Mouse (Mus musculus): ENCODE results near the gene Tab1. TPM values are rescaled to one million over a fixed set of nuclear protein-coding genes. Genes with fewer than 3 reads are reported as not detected.

The Tab1 gene
- total RNA-seq, 2 experiments from 2014 or later: 28.2 to 30.2 TPM

- DNase-seq (ENCODE audit: low spot score in 2 of 2): no peak
- no peak for TF ChIP-seq CTCF (conservative IDR thresholded peaks at IDR 0.05)
- Histone ChIP-seq H3K27ac (peak overlapping the region; percentile 16), H3K4me3 (no peak overlapping the region)
These were observed 36.5 kb upstream of the Tab1 start for GRCm38 (mm10) chr15:80096406-80096805.

GRCm38 (mm10) chr15:80096946-80097881 is 35.7 kb upstream of the Tab1 start:
- DNase-seq (ENCODE audit: low spot score in 2 of 2): no peak
- H3K4me3 ChIP-seq: peak overlapping the region; percentile 4; the same call in 1 of the 2 replicates
- peak overlapping the region; percentile 79 for H3K27ac ChIP-seq
- no peak for TF ChIP-seq CTCF (conservative IDR thresholded peaks at IDR 0.05)

DNA sequence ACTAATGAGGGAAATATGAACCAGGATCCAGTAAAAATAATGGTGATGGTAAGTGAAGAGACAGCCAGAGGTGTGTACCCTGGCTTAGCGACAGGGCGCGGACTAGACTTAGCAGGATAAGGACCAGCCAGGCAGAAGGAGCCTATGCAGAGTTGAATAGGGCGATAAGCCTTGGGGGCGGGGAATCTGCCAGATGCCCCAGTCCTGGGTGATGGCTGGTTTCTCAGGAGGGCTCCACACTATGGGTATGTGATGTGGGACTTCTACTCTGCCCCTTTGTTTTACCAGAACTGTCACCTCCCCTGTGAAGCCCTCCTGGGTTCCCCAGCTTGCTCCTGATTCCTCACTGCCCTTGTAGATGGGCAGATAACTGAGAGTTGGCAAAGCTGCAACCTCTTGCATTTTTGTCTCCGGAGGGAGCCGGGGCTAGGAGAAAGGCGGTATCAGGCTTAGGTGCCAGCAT is 34.9 kb upstream of the Tab1 start:
- Histone ChIP-seq H3K4me3 (peak overlapping the region; percentile 4; the same call in 1 of the 2 replicates), H3K27ac (peak overlapping the region; percentile 79; the same call in 1 of the 2 replicates)
- no peak for DNase-seq (ENCODE audit: low spot score in 2 of 2)
- TF ChIP-seq CTCF (conservative IDR thresholded peaks at IDR 0.05): no peak

DNA sequence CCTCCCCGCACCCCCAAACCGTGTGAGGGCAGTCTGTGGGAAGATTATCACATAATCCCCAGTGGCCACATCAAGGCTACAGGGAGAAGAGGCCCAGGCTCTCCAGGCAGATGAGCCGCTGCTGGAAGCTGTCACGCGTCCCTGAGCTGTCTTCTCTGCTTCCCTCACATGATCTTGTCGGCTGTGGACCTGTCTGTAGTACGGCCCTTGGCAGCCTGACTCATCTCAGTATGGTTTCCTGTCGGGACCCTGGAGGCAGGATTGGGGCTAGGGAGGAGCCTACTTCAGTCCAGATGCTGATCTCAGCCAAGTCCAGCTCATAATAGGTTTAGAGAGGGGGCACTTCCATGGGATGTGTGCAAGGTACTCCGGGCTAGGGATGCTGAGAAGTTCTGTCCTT is 34.1 kb upstream of the Tab1 start:
- no peak overlapping the region for H3K4me3 ChIP-seq
- DNase-seq (ENCODE audit: low spot score in 2 of 2): no peak
- H3K27ac ChIP-seq: peak overlapping the region; percentile 79
- TF ChIP-seq CTCF (conservative IDR thresholded peaks at IDR 0.05): no peak

GRCm38 (mm10) chr15:80099477-80099876 is 33.5 kb upstream of the Tab1 start:
- H3K4me3 ChIP-seq: no peak overlapping the region
- H3K27ac ChIP-seq: peak overlapping the region; percentile 79
- no peak for DNase-seq (ENCODE audit: low spot score in 2 of 2)
- TF ChIP-seq CTCF (conservative IDR thresholded peaks at IDR 0.05): no peak

DNA sequence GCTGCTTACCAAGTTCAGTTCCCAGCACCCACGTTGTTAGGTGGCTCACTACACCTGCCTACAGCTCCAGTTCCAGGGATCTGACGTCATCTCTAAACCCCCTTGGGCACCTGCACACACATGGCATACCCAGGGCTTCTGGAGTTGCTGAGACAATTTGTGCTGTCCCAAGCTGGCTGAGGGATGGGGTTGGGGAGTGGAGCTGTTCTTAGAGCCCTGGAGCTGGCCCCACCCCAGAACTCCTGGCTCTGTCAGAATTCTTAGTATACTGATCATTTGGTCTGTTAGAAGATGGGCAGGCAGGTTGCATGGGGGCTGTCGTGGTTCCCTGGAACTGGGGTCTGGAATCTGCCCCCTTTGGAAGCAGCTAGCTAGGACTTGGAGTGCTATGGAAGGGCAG is 32.7 kb upstream of the Tab1 start:
- no peak overlapping the region for H3K4me3 ChIP-seq
- no peak for TF ChIP-seq CTCF (conservative IDR thresholded peaks at IDR 0.05)
- peak overlapping the region; percentile 79 for H3K27ac ChIP-seq
- no peak for DNase-seq (ENCODE audit: low spot score in 2 of 2)

DNA sequence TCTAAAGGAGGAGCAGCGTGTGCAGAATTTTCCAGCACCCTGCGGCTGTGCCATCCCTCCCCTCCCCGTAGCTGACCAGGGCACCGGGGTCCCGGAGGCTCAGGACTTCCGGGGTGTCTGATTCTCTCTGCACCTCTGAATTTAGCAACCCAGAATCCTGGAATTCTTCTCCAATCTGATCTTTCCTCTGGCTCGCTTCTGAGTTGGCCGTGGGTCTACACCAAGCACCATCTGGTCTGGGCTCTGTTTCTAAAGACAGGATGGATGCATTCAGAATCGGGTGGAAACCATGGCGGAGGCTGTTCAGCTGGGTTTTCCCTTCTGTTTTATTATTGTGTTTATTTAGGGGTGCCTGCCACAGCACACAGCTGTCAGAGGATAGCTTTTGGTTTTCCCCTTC is 32.1 kb upstream of the Tab1 start:
- peak; percentile 65 to 82 for DNase-seq (ENCODE audit: low spot score in 2 of 2)
- H3K27ac ChIP-seq: peak overlapping the region; percentile 79
- no peak for TF ChIP-seq CTCF (conservative IDR thresholded peaks at IDR 0.05)
- no peak overlapping the region; the same call in 1 of the 2 replicates for H3K4me3 ChIP-seq

GRCm38 (mm10) chr15:80101503-80101902 is 31.4 kb upstream of the Tab1 start:
- no peak for TF ChIP-seq CTCF (conservative IDR thresholded peaks at IDR 0.05)
- Histone ChIP-seq H3K27ac (peak overlapping the region; percentile 79), H3K4me3 (peak overlapping the region; percentile 13; the same call in 1 of the 2 replicates)
- DNase-seq (ENCODE audit: low spot score in 2 of 2): no peak

- no peak overlapping the region for H3K4me3 ChIP-seq
- H3K27ac ChIP-seq: no peak overlapping the region
- no peak for DNase-seq (ENCODE audit: low spot score in 2 of 2)
- TF ChIP-seq CTCF (conservative IDR thresholded peaks at IDR 0.05): no peak
These were observed 30.4 kb upstream of the Tab1 start for GRCm38 (mm10) chr15:80102495-80102894.

DNA sequence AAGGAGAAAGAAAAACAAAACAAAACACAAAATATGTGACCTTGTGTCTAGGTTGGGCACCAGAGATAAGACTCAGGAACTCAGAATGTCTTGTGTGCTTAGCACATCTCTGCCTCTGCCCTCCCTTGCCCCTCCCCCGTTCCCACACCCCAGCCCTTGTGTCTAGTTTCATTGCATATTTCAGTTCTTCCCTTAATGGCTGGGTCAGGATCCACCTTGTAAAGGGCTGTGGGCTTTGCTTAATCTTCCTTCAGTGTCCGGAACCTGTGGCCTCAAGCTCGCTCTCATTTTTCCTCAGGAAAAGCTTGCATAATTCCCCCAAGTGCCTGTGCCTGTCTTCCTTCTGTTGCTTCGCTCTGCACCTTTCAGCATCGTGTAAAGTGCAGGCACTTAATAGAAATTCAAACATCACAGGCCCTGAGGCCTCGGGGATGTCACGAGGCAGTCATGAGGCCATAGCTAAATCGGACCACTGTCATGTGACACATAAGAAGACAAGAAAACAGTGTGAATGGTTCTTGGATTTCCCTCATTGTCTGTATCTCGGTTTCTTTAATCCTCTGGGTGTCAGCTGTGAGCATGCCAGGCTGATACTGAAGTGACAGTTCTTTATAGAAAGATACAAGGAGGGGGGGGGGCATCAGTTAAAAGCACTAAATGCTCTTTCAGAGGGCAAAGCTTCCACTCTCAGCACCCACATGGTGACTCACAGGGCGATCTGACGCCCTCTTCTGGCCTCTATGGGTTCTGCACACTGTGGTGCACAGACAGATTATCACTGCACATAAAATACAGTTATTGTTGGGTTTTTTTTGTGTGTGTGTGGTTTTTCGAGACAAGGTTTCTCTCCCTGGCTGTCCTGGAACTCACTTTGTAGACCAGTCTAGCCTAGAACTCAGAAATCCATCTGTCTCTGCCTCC is 27.2 kb upstream of the Tab1 start:
- Histone ChIP-seq H3K4me3 (no peak overlapping the region), H3K27ac (peak overlapping the region; percentile 15; the same call in 1 of the 2 replicates)
- DNase-seq (ENCODE audit: low spot score in 2 of 2): no peak
- peak; percentile 55 for TF ChIP-seq CTCF (conservative IDR thresholded peaks at IDR 0.05)

DNA sequence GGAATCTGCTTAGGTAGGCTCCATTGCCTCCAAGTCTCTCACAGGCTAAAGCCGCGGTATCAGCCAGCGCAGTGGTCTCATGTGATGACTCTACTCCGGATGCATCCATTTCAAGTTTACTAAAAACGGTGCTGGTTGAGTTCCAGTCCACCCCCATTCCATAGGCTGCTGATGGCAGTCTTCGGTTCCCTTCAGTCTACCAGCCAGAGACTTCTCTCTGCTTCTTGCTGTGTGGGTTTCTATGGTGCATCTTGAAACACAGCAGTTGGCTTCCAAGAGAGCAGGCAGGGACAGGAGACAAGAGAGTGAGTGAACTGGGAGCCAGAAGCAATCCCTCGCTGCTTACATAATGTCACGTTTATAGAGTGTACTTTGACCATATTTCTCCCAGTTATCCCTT is 25.8 kb upstream of the Tab1 start:
- H3K27ac ChIP-seq: no peak overlapping the region
- no peak for TF ChIP-seq CTCF (conservative IDR thresholded peaks at IDR 0.05)
- no peak overlapping the region for H3K4me3 ChIP-seq
- no peak for DNase-seq (ENCODE audit: low spot score in 2 of 2)

GRCm38 (mm10) chr15:80107575-80107974 is 25.4 kb upstream of the Tab1 start:
- peak; percentile 47 for TF ChIP-seq CTCF (conservative IDR thresholded peaks at IDR 0.05)
- no peak overlapping the region for H3K4me3 ChIP-seq
- no peak overlapping the region for H3K27ac ChIP-seq
- no peak for DNase-seq (ENCODE audit: low spot score in 2 of 2)

- no peak overlapping the region for H3K4me3 ChIP-seq
- no peak for DNase-seq (ENCODE audit: low spot score in 2 of 2)
- no peak overlapping the region for H3K27ac ChIP-seq
- no peak for TF ChIP-seq CTCF (conservative IDR thresholded peaks at IDR 0.05)
These were observed 21.5 kb upstream of the Tab1 start for GRCm38 (mm10) chr15:80111436-80111835.
